Mouse (Mus musculus) forebrain, embryonic 13.5 days (tissue): ENCODE measurements at regions not wholly inside any gene's neighbourhood (a gene's known extent, or its start where the extent isn't known, plus 50 kb on each side); places are given as distances from the start of the nearest gene placed in this dataset.

Experiments used
- ATAC-seq: fragments of 200-750 bp; cut with Nextera tagmentation; 2 replicates; pipeline ENCODE4 v1.8.0; 2017
- H3K27ac ChIP-seq: fragments of 300-500 bp; sonication (generic); 2 replicates; pipeline ENCODE4 v1.5.1; 2015; ENCODE audit warnings: inconsistent platforms, mild to moderate bottlenecking, moderate library complexity
- H3K27me3 ChIP-seq: fragments of 300-500 bp; sonication (generic); 2 replicates; pipeline ENCODE4 v1.6.1; 2015; ENCODE audit warnings: mild to moderate bottlenecking, inconsistent platforms
- H3K36me3 ChIP-seq: fragments of 300-500 bp; sonication (generic); 2 replicates; pipeline ENCODE4 v1.6.1; 2015; ENCODE audit warnings: mild to moderate bottlenecking, inconsistent platforms; ENCODE audit not compliant: poor library complexity, severe bottlenecking
- H3K4me1 ChIP-seq: fragments of 300-500 bp; sonication (generic); 2 replicates; pipeline ENCODE4 v1.6.1; 2015; ENCODE audit warnings: inconsistent platforms
- H3K4me2 ChIP-seq: fragments of 300-500 bp; sonication (generic); 2 replicates; pipeline ENCODE4 v1.6.1; 2015; ENCODE audit warnings: inconsistent platforms, mild to moderate bottlenecking, moderate library complexity
- H3K4me3 ChIP-seq: fragments of 300-500 bp; sonication (generic); 2 replicates; pipeline ENCODE4 v1.5.1; 2015; ENCODE audit warnings: mild to moderate bottlenecking, inconsistent platforms
- H3K9ac ChIP-seq: fragments of 300-500 bp; sonication (generic); 2 replicates; pipeline ENCODE4 v1.6.1; 2015; ENCODE audit warnings: mild to moderate bottlenecking, inconsistent platforms
- H3K9me3 ChIP-seq: fragments of 300-500 bp; sonication (generic); replicated peaks from 2 replicates; pipeline ENCODE4 v1.6.1; 2016; ENCODE audit warnings: inconsistent platforms
- WGBS: fragments of 180-500 bp; shearing (Covaris S2); methylation state at CpG from one replicate; pipeline ENCODE4 v1.1.7; 2015; 5-methylcytosine and 5-hydroxymethylcytosine counted together

DNA sequence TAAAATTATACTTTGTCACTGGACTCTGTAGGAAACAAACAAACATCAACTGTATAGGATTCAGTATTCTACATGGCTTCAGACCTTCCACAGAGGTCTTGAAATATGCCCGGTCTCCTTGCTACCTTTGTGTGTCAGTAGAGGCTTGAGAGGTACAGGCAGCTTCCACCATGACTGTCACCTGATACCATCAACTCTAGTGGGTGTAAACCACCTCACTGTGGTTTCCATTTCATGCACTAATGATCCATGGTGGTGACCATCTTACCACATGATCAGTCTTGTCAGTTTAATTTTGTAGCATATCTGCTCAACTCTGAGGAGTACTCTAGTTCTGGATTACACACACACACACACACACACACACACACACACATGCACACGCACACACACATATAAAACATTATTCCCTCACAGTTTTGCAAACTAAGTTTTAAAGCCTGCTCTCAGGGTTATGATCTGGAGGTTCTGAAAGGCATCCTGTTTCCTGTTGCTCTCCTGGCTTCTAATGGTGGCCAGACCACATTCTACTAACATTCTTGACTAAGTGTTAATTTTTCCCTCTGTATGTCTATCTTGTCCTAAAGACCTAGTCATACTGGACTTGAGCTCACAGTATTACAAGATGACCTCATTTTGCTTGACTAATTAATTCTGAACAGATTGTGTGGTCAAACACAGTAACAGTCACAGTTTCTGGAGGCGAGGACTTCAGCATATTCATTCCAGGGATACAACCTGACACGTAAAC is 106.7 kb upstream of the Rgs1 start:
- Histone ChIP-seq H3K9me3 (no peaks in the 10 kb centered on the region), H3K4me2 (no peak overlapping the region), H3K27ac (no peak overlapping the region), H3K4me1 (no peaks in the 10 kb centered on the region), H3K27me3 (no peaks in the 10 kb centered on the region), H3K9ac (no peak overlapping the region), H3K4me3 (no peak overlapping the region), H3K36me3 (no peaks in the 10 kb centered on the region)
- WGBS, result 91% methylated on average over 4 of the region's 4 CpGs
- no peak for ATAC-seq

DNA sequence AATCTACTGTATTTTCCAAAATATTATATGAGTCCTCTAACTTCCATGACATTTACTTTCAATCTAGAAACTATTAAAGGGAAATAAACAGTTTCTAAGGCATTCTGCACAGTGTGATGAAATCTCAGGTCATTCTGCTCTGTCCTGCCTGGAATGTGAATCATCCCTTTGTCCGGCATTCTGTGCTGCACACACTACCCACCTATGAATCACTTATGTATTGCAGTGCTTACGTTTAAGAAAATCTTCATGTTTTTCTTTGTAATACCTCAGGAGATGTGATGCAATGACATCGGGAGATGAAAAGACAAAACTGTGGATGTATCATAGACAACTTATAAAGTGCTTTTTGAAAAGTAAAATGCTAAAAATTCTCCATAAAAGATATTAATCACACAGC is 106.0 kb upstream of the Rgs1 start:
- 94% methylated on average over 3 of the region's 3 CpGs for WGBS
- Histone ChIP-seq H3K4me3 (no peak overlapping the region), H3K27ac (no peak overlapping the region), H3K4me1 (no peaks in the 10 kb centered on the region), H3K4me2 (no peak overlapping the region), H3K36me3 (no peaks in the 10 kb centered on the region), H3K9me3 (no peaks in the 10 kb centered on the region), H3K9ac (no peak overlapping the region), H3K27me3 (no peaks in the 10 kb centered on the region)
- no peak for ATAC-seq

DNA sequence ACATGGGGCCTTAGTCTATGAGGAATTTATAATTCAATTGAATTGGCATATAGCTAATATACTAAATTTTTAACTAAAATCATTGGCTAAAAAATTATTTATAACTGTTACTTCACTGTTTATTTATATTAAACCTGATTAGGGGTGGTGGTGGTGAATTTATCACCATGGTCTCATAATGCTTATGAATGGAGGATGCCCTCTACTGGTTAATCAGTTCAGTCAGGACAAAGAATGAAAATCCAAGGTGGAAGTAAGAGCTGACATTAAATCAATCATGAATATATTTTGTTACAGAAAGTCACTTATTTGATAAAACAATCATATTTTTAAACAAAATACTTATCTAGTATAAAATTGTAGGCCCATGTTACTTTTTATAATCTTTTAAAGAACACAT is 104.3 kb upstream of the Rgs1 start:
- Histone ChIP-seq H3K4me2 (no peak overlapping the region), H3K9ac (no peak overlapping the region), H3K27ac (no peak overlapping the region), H3K36me3 (no peaks in the 10 kb centered on the region), H3K4me1 (no peaks in the 10 kb centered on the region), H3K4me3 (no peak overlapping the region), H3K27me3 (no peaks in the 10 kb centered on the region), H3K9me3 (no peaks in the 10 kb centered on the region)
- ATAC-seq, result no peak

DNA sequence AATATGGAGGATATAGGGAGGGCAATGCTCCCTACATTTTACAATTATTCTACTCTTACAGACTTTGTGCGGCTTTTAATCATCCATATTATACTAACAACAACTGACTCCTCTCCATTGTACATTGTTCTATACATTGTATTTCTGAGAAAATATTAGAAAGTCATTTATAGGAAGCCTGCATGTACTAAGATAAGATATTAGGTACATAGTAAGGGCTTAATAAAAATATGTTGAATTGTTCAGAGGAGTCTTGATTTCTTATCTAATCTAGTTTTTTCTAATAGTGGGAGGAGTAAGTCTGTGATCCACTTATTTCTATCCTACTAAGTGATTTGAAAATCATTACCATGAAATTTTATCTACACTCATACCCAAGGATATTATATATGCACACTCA is 94.8 kb upstream of the Rgs1 start:
- no peaks in the 10 kb centered on the region for H3K4me1 ChIP-seq
- no peak overlapping the region for H3K4me3 ChIP-seq
- H3K27ac ChIP-seq, result no peak overlapping the region
- H3K9me3 ChIP-seq, result no peaks in the 10 kb centered on the region
- no peaks in the 10 kb centered on the region for H3K36me3 ChIP-seq
- no peak for ATAC-seq
- H3K9ac ChIP-seq, result no peak overlapping the region
- H3K4me2 ChIP-seq, result no peak overlapping the region
- 95% methylated on average over 1 of the region's 1 CpGs for WGBS
- H3K27me3 ChIP-seq, result no peaks in the 10 kb centered on the region

DNA sequence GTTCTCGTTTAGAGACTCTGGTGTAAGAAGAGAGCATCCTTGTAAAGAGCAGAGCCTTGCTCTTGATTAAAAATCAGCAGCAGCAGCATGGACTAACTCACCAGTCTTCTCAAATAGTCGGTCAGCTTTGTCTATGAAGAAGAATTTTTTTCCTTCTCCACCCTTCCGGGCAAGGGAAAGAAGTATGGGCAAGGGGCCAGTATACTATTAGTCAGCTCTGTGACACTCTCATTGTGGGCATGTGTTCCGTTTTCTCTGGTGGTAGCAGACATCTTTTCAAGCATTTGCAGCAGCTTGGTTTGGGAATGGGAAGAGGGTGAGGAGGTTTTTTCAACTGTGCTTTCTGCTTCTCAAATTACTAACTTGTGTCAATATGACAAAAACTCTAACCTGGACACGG is 94.3 kb upstream of the Rgs1 start:
- ATAC-seq, result no peak
- Histone ChIP-seq H3K4me1 (no peaks in the 10 kb centered on the region), H3K27ac (no peak overlapping the region), H3K4me2 (no peak overlapping the region), H3K9ac (no peak overlapping the region), H3K9me3 (no peaks in the 10 kb centered on the region), H3K4me3 (no peak overlapping the region), H3K27me3 (no peaks in the 10 kb centered on the region), H3K36me3 (no peaks in the 10 kb centered on the region)
- 80% methylated on average over 5 of the region's 5 CpGs for WGBS

DNA sequence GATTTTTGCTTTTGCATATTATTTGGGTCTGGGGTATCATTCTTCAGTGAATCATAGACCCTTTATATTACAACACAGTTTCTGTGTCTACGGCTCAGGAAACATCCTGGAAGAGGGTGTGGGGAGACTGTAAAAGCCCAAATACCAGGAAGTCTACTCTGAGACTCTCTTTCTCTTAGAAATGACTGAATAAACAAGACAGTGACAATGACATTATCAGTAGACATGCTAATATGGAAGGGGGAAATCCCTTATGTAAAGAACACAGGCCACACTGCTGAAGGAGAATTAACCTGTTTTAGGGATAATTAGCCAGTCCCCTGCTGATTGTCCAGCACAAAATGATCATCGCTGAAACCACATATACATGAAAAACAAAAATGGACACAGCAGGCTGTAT is 88.5 kb upstream of the Rgs1 start:
- ATAC-seq, result no peak
- Histone ChIP-seq H3K9ac (no peak overlapping the region), H3K27ac (no peak overlapping the region), H3K27me3 (no peaks in the 10 kb centered on the region), H3K4me1 (no peaks in the 10 kb centered on the region), H3K9me3 (no peaks in the 10 kb centered on the region), H3K4me2 (no peak overlapping the region), H3K36me3 (no peaks in the 10 kb centered on the region), H3K4me3 (no peak overlapping the region)
- WGBS, result 88% methylated on average over 2 of the region's 2 CpGs

DNA sequence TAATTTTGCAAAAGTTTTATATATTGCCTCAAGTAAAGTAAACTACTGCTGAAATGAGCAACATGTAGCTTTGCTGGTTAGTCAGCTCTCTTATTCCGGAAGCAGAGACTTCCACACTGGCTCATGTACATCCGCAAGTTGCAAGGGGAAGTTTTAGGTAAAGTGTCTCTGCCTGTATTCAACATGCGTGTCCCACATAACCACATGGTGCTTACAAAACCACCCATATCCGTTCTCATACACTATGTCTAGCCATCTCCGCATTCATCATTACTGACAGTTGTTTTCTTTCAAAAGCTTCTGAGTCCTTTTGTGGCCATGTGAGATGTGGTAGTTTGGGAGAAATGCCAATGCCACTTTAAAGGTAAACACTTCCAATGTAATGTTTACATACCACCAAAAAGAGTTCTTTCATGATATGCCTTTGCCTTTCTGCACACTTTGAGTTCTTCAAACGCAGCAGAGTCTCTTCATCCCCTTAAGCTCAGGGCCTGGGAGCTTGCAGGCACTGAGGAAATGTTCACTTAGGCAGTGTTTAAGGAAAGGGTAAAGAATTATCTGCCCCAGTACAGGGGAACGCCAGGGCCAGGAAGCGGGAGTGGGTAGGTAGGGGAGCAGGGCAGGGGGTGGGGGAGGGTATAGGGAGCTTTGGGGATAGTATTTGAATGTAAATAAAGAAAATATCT is 81.5 kb upstream of the Rgs1 start:
- ATAC-seq, result no peak
- H3K9me3 ChIP-seq, result no peaks in the 10 kb centered on the region
- no peak overlapping the region for H3K27ac ChIP-seq
- 83% methylated on average over 8 of the region's 8 CpGs for WGBS
- no peaks in the 10 kb centered on the region for H3K27me3 ChIP-seq
- H3K9ac ChIP-seq, result no peak overlapping the region
- no peak overlapping the region for H3K4me3 ChIP-seq
- H3K4me1 ChIP-seq, result no peaks in the 10 kb centered on the region
- H3K4me2 ChIP-seq, result no peak overlapping the region
- H3K36me3 ChIP-seq, result no peaks in the 10 kb centered on the region

DNA sequence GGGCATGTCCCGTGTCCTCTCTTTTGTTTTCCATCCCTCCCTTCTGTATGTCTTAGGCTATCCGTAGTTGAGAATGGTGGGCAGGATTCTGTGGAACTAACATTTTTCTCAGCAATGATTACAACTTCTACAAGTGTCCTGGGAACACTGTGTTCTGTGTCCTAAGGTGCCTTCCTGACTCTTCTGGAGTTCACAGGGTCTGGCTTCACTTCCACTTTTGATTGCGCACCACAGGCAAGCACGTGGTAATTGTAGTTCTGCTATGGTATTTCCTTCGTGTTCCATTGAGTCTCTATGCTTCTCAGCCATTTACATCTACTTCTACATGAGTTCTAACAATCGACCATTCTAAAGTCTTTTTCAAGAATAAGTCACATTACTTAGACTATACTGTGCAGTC is 70.4 kb upstream of the Rgs1 start:
- no peak overlapping the region for H3K27ac ChIP-seq
- no peak overlapping the region for H3K4me2 ChIP-seq
- H3K9ac ChIP-seq, result no peak overlapping the region
- H3K27me3 ChIP-seq, result no peaks in the 10 kb centered on the region
- no peaks in the 10 kb centered on the region for H3K36me3 ChIP-seq
- WGBS, result 89% methylated on average over 6 of the region's 6 CpGs
- H3K4me1 ChIP-seq, result no peaks in the 10 kb centered on the region
- no peak for ATAC-seq
- no peaks in the 10 kb centered on the region for H3K9me3 ChIP-seq
- no peak overlapping the region for H3K4me3 ChIP-seq

DNA sequence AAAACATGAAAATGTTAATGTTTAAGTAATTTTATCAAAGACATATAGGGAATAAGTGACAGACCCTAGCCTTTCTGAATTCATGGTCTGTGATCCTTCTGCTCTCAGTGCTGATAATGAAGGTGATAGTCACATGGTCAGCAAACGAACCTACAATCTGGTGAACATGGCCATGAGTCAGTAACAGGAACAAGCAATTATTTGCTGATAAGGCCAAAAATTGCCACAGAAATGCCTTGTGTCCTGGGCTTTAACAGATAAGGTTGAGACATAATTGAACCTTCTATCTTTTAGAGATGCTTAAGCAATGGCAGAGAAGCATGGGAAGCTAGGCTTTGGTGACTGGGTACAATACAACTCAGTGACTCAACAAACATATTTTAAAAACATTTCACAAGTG is 69.2 kb upstream of the Rgs1 start:
- Histone ChIP-seq H3K36me3 (no peaks in the 10 kb centered on the region), H3K27ac (no peak overlapping the region), H3K9ac (no peak overlapping the region), H3K4me3 (no peak overlapping the region), H3K4me1 (no peaks in the 10 kb centered on the region), H3K4me2 (no peak overlapping the region), H3K9me3 (no peaks in the 10 kb centered on the region), H3K27me3 (no peaks in the 10 kb centered on the region)
- no peak for ATAC-seq
- WGBS, result 78% methylated on average over 1 of the region's 1 CpGs

DNA sequence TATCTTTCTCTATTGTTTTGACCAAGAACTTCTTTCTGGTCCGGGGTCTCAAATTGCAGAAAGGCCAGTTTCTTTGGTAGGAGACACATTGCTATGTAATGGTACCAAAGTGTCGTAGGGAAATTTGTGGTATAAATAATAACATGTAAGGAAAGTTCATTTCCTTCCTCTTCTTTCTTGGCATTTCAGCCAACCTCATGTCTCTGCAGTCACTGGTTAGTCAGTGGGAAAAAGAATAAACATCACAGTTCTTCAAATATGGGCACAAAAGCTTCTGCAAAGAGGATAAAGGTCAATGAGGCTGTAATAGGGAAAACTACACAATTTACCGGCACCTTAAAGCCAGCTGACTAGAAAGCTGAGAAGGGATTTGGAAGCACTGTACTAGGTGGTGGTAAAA is 68.5 kb upstream of the Rgs1 start:
- no peak overlapping the region for H3K4me3 ChIP-seq
- H3K9ac ChIP-seq, result no peak overlapping the region
- H3K36me3 ChIP-seq, result no peaks in the 10 kb centered on the region
- no peaks in the 10 kb centered on the region for H3K4me1 ChIP-seq
- no peaks in the 10 kb centered on the region for H3K9me3 ChIP-seq
- no peak overlapping the region for H3K27ac ChIP-seq
- WGBS, result 87% methylated on average over 3 of the region's 3 CpGs
- H3K27me3 ChIP-seq, result no peaks in the 10 kb centered on the region
- no peak for ATAC-seq
- no peak overlapping the region for H3K4me2 ChIP-seq

DNA sequence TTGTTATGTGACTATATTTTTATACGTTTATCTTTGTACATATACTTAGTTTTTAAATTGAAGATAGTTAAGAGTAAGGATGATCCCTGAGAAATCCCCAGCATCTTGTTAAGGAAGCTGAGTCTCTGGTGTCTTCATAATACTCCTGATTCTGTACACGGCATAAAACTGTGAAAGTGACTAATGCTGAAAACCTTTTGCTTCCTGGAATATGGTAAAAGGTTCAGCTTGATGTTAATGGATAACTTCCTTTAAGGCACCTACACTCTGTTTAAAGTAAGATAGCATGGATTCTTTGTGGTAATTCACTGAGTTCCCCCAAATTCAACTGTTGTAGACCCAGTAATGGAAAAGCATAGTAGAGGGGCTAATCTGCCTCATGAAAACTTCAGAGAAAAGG is 67.2 kb upstream of the Rgs1 start:
- no peaks in the 10 kb centered on the region for H3K27me3 ChIP-seq
- no peak overlapping the region for H3K4me3 ChIP-seq
- no peaks in the 10 kb centered on the region for H3K9me3 ChIP-seq
- H3K4me2 ChIP-seq, result no peak overlapping the region
- H3K4me1 ChIP-seq, result no peaks in the 10 kb centered on the region
- no peak overlapping the region for H3K27ac ChIP-seq
- H3K36me3 ChIP-seq, result no peaks in the 10 kb centered on the region
- no peak for ATAC-seq
- whole genome bisulfite sequencing, result 93% methylated on average over 2 of the region's 2 CpGs
- no peak overlapping the region for H3K9ac ChIP-seq

DNA sequence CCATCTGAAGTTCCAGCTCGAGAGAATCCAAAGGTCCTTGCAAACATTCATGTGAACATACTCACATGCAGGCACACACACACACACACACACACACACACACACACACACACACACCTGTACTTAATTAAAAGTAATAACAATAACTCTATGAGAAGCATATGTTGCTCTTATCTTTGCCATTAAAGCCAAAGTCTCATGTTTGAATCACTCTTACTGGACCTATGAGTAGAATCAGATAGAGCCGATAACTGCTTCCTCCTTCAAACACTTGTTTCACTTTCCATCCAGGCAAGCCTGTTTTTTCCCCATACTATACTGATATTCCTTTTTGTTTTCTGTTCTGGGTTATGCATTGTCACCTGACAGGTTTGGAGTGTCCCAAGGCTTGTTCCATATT is 65.3 kb upstream of the Rgs1 start:
- no peak overlapping the region for H3K4me2 ChIP-seq
- H3K4me3 ChIP-seq, result no peak overlapping the region
- no peaks in the 10 kb centered on the region for H3K36me3 ChIP-seq
- ATAC-seq, result no peak
- no peak overlapping the region for H3K9ac ChIP-seq
- H3K27me3 ChIP-seq, result no peaks in the 10 kb centered on the region
- no peak overlapping the region for H3K27ac ChIP-seq
- no peaks in the 10 kb centered on the region for H3K9me3 ChIP-seq
- 84% methylated on average over 2 of the region's 2 CpGs for WGBS
- H3K4me1 ChIP-seq, result no peaks in the 10 kb centered on the region

DNA sequence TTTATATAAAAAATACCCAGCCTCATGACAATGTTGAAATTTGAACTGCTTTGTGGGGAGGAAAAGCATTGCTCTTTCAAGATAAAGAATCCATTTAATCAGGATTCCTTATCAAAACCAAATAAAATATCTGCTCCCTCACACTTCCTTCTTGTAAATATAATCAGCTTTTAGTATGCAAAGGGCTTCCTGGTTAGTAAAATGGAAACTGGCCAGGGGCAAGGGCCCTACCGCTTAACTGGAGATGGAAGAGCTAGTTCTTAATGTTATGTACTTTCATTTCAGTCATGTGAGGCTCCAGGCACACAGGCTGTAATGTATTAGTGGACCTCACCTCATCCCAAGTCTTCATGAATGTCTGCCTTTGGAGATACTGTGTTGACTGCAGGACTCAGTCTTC is 64.3 kb upstream of the Rgs1 start:
- Histone ChIP-seq H3K9me3 (no peaks in the 10 kb centered on the region), H3K4me3 (no peak overlapping the region), H3K27ac (no peak overlapping the region), H3K4me1 (no peaks in the 10 kb centered on the region), H3K27me3 (no peaks in the 10 kb centered on the region), H3K9ac (no peak overlapping the region), H3K4me2 (no peak overlapping the region), H3K36me3 (no peaks in the 10 kb centered on the region)
- WGBS, result 91% methylated on average over 1 of the region's 1 CpGs
- no peak for ATAC-seq
